Mouse (Mus musculus): ENCODE measurements at regions not wholly inside any gene's neighbourhood (a gene's known extent, or its start where the extent isn't known, plus 50 kb on each side); places are given as distances from the start of the nearest gene placed in this dataset.

GRCm38 (mm10) chr2:179336235-179336634, 106.0 kb upstream of the Cdh4 start:
- no peak for DNase-seq (ENCODE audit: low spot score in 2 of 2)

GRCm38 (mm10) chr2:179352676-179353075, 89.6 kb upstream of the Cdh4 start:
- DNase-seq (ENCODE audit: low spot score in 2 of 2): no peak

- DNase-seq (ENCODE audit: low spot score in 2 of 2): no peak
These were observed 87.4 kb upstream of the Cdh4 start for GRCm38 (mm10) chr2:179354866-179355265.

GRCm38 (mm10) chr2:179370882-179371546, 71.2 kb upstream of the Cdh4 start:
- no peak for DNase-seq (ENCODE audit: low spot score in 2 of 2)

- no peak for DNase-seq (ENCODE audit: low spot score in 2 of 2)
These were observed 70.7 kb upstream of the Cdh4 start for GRCm38 (mm10) chr2:179371553-179371952.

- DNase-seq (ENCODE audit: low spot score in 2 of 2): no peak
These were observed 62.4 kb upstream of the Cdh4 start for GRCm38 (mm10) chr2:179379691-179380443.

GRCm38 (mm10) chr2:179380444-179380705, 61.9 kb upstream of the Cdh4 start:
- DNase-seq (ENCODE audit: low spot score in 2 of 2): no peak

- DNase-seq (ENCODE audit: low spot score in 2 of 2): no peak
These were observed 60.3 kb upstream of the Cdh4 start for GRCm38 (mm10) chr2:179381916-179382315.

GRCm38 (mm10) chr2:179382594-179382993, 59.6 kb upstream of the Cdh4 start:
- no peak for DNase-seq (ENCODE audit: low spot score in 2 of 2)

GRCm38 (mm10) chr2:179386871-179387270, 55.4 kb upstream of the Cdh4 start:
- no peak for DNase-seq (ENCODE audit: low spot score in 2 of 2)

- DNase-seq (ENCODE audit: low spot score in 2 of 2): no peak
These were observed 51.7 kb upstream of the Cdh4 start for GRCm38 (mm10) chr2:179390486-179390885.

GRCm38 (mm10) chr2:179390924-179391461, 51.2 kb upstream of the Cdh4 start:
- no peak for DNase-seq (ENCODE audit: low spot score in 2 of 2)
